Mouse (Mus musculus) myocyte (in vitro differentiated cells): ENCODE results near the gene Alg9. TPM values are rescaled to one million over a fixed set of nuclear protein-coding genes. Genes with fewer than 3 reads are reported as not detected.

Experiments
- H3K27me3 ChIP-seq: one replicate; pipeline ENCODE4 v1.6.1; 2011; ENCODE audit not compliant: control insufficient read depth, insufficient read depth, insufficient read length
- H3K36me3 ChIP-seq: one replicate; pipeline ENCODE4 v1.6.1; 2011; ENCODE audit not compliant: control insufficient read depth, insufficient read depth
- H3K4me2 ChIP-seq: one replicate; pipeline ENCODE4 v1.6.1; 2011; ENCODE audit warnings: low read depth, control low read depth
- H3K4me3 ChIP-seq: one replicate; pipeline ENCODE4 v1.5.1; 2011; ENCODE audit warnings: mild to moderate bottlenecking, control low read depth, moderate library complexity
- H3K79me2 ChIP-seq: one replicate; pipeline ENCODE4 v1.6.1; 2011; ENCODE audit not compliant: control insufficient read depth, insufficient read depth
- H3ac ChIP-seq: one replicate; pipeline ENCODE4 v1.6.1; 2011; ENCODE audit not compliant: control insufficient read depth, insufficient read length
- CEBPB ChIP-seq: IDR thresholded peaks from 2 replicates; pipeline ENCODE4 v1.6.1; 2011; ENCODE audit warnings: mild to moderate bottlenecking, moderate library complexity; ENCODE audit not compliant: poor library complexity, insufficient read depth, severe bottlenecking
- E2F4 ChIP-seq: IDR thresholded peaks from one replicate; pipeline ENCODE4 v1.6.1; 2011; ENCODE audit warnings: mild to moderate bottlenecking, control low read depth, moderate library complexity; ENCODE audit not compliant: insufficient read depth
- MAX ChIP-seq: IDR thresholded peaks from one replicate; pipeline ENCODE4 v1.6.1; 2011; ENCODE audit warnings: low read depth, mild to moderate bottlenecking, control low read depth
- MYOD1 ChIP-seq, 3 experiments: IDR thresholded peaks; one replicate each; pipeline ENCODE4 v1.6.1; 2011; ENCODE audit warnings: control low read depth in 2 of 3, low read depth in 2 of 3, mild to moderate bottlenecking in 2 of 3, moderate library complexity in 1 of 3; ENCODE audit not compliant: insufficient read length in 2 of 3, control insufficient read depth in 1 of 3
- MYOG ChIP-seq, 3 experiments: IDR thresholded peaks; one replicate each; pipeline ENCODE4 v1.6.1; 2011; ENCODE audit warnings: control low read depth in 2 of 3, low read depth in 2 of 3, mild to moderate bottlenecking in 2 of 3; ENCODE audit not compliant: insufficient read length in 2 of 3, control insufficient read depth in 1 of 3, insufficient read depth in 1 of 3
- POLR2A ChIP-seq: IDR thresholded peaks from one replicate; pipeline ENCODE4 v1.6.1; 2011; ENCODE audit warnings: low read depth, mild to moderate bottlenecking, control low read depth, moderate library complexity; ENCODE audit not compliant: insufficient read length
- POLR2AphosphoS2 ChIP-seq: IDR thresholded peaks from one replicate; pipeline ENCODE4 v1.6.1; 2011; ENCODE audit warnings: low read depth, control low read depth; ENCODE audit not compliant: insufficient read length
- REST ChIP-seq: IDR thresholded peaks from one replicate; pipeline ENCODE4 v1.6.1; 2011; ENCODE audit warnings: mild to moderate bottlenecking, control low read depth, moderate library complexity; ENCODE audit not compliant: insufficient read depth, insufficient read length
- SRF ChIP-seq: IDR thresholded peaks from one replicate; pipeline ENCODE4 v1.6.1; 2011; ENCODE audit warnings: low read depth; ENCODE audit not compliant: control insufficient read depth, insufficient read length
- TCF12 ChIP-seq: IDR thresholded peaks from one replicate; pipeline ENCODE4 v1.6.1; 2011; ENCODE audit warnings: mild to moderate bottlenecking, control low read depth; ENCODE audit not compliant: poor library complexity, insufficient read depth, severe bottlenecking
- TCF3 ChIP-seq: IDR thresholded peaks from one replicate; pipeline ENCODE4 v1.6.1; 2011; ENCODE audit warnings: low read depth, control low read depth; ENCODE audit not compliant: insufficient read length
- USF1 ChIP-seq: IDR thresholded peaks from one replicate; pipeline ENCODE4 v1.6.1; 2011; ENCODE audit warnings: low read depth, mild to moderate bottlenecking, control low read depth, moderate library complexity
- polyA plus RNA-seq: library from polyadenylated mRNA; unstranded; fragments of >200 nt; fragmentation: generic; extraction: Trizol; gene quantifications from one replicate; pipeline ENCODE4 v1.2.1, GENCODE M21; 2012; ENCODE audit warnings: missing spikeins

Alg9 gene
- polyA plus RNA-seq, 1 experiment = 22.5 TPM

DNA sequence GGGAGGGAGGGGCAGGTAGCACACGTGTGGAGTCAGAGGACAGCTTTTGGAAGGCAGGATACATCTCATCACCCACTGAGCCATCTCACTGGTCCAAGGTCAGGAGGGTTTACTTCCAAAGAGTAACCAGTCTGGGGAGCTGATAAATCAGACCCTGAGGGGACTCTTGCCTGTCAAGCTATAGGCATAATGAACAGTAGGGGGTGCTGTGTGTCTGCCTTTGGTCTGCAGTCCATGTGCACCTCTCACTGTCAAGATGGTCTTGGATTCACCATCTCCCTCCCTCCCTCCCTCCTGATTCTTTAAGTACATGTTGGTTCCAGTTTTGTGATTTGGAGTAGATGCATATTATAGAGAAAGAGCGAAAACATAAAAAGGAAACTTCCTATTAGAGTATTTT lies 26.2 kb downstream of the Alg9 start:
- Histone ChIP-seq H3K4me3 (no peak overlapping the region), H3K27me3 (no peaks in the 10 kb centered on the region), H3K36me3 (peaks cover 16% of the 10 kb centered on the region), H3ac (no peak overlapping the region), H3K79me2 (no peaks in the 10 kb centered on the region), H3K4me2 (no peak overlapping the region)
- TF ChIP-seq TCF12 (no peak), TCF3 (no peak), MYOG (IDR thresholded peaks at IDR 0.05; ENCODE audit: control insufficient read depth in 1 of 3, insufficient read depth in 1 of 3, insufficient read length in 2 of 3, low read depth in 2 of 3) (no peak), POLR2A (no peak), SRF (no peak), MYOD1 (IDR thresholded peaks at IDR 0.05; ENCODE audit: control insufficient read depth in 1 of 3, insufficient read length in 2 of 3, low read depth in 2 of 3) (no peak), E2F4 (no peak), USF1 (no peak), POLR2AphosphoS2 (no peak)

GRCm38 (mm10) chr9:50803055-50803671 lies 28.3 kb downstream of the Alg9 start:
- peaks cover 17% of the 10 kb centered on the region for H3K36me3 ChIP-seq

GRCm38 (mm10) chr9:50808471-50808870 lies 33.7 kb downstream of the Alg9 start:
- Histone ChIP-seq H3K4me2 (no peak overlapping the region), H3K36me3 (peaks cover 18% of the 10 kb centered on the region), H3K27me3 (no peaks in the 10 kb centered on the region), H3K79me2 (no peaks in the 10 kb centered on the region), H3ac (no peak overlapping the region), H3K4me3 (no peak overlapping the region)
- TF ChIP-seq POLR2AphosphoS2 (no peak), POLR2A (no peak), E2F4 (no peak), MYOG (IDR thresholded peaks at IDR 0.05; ENCODE audit: control insufficient read depth in 1 of 3, insufficient read depth in 1 of 3, insufficient read length in 2 of 3, low read depth in 2 of 3) (no peak), MAX (no peak), CEBPB (no peak), USF1 (no peak), TCF12 (no peak), REST (no peak), MYOD1 (IDR thresholded peaks at IDR 0.05; ENCODE audit: control insufficient read depth in 1 of 3, insufficient read length in 2 of 3, low read depth in 2 of 3) (no peak), SRF (no peak), TCF3 (no peak)

More at GRCm38 (mm10) chr9:50803055-50803671, 28.3 kb downstream of the Alg9 start:
- H3K4me3 ChIP-seq = no peak overlapping the region
- no peak for TF ChIP-seq TCF3
- TF ChIP-seq CEBPB = no peak
- no peak for TF ChIP-seq POLR2A
- TF ChIP-seq TCF12 = no peak
- no peak for TF ChIP-seq E2F4
- no peak for TF ChIP-seq POLR2AphosphoS2
- TF ChIP-seq MYOG (IDR thresholded peaks at IDR 0.05; ENCODE audit: control insufficient read depth in 1 of 3, insufficient read depth in 1 of 3, insufficient read length in 2 of 3, low read depth in 2 of 3) = no peak
- no peak for TF ChIP-seq SRF
- TF ChIP-seq REST = no peak
- TF ChIP-seq USF1 = no peak
- no peak for TF ChIP-seq MYOD1 (IDR thresholded peaks at IDR 0.05; ENCODE audit: control insufficient read depth in 1 of 3, insufficient read length in 2 of 3, low read depth in 2 of 3)
- no peak for TF ChIP-seq MAX
- no peaks in the 10 kb centered on the region for H3K79me2 ChIP-seq
- no peak overlapping the region for H3K4me2 ChIP-seq
- no peak overlapping the region for H3ac ChIP-seq
- H3K27me3 ChIP-seq = no peaks in the 10 kb centered on the region

DNA sequence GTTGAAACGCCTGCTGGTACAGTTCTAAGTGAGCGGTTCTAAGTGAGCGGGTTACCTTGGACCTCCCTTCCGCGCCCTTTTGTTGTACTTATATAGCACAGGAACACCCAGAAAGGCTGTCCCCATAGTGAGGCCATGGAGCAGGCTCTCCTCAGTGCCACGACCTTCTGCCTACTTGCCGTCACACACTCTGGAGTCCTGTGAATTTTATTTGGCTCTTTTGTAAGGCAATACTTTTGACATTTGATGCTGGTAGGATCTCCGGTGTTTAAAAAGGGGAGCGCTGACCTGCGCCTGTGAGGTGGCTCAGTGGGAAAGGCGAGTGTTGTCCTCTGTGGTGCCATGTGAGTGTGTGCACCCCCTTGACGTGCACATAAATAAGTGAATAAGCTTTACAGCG lies 34.3 kb downstream of the Alg9 start:
- Histone ChIP-seq H3K79me2 (no peaks in the 10 kb centered on the region), H3ac (no peak overlapping the region), H3K36me3 (peaks cover 13% of the 10 kb centered on the region), H3K27me3 (no peaks in the 10 kb centered on the region), H3K4me3 (no peak overlapping the region), H3K4me2 (no peak overlapping the region)
- no peak for TF ChIP-seq USF1
- TF ChIP-seq MYOG (IDR thresholded peaks at IDR 0.05; ENCODE audit: control insufficient read depth in 1 of 3, insufficient read depth in 1 of 3, insufficient read length in 2 of 3, low read depth in 2 of 3) = no peak

DNA sequence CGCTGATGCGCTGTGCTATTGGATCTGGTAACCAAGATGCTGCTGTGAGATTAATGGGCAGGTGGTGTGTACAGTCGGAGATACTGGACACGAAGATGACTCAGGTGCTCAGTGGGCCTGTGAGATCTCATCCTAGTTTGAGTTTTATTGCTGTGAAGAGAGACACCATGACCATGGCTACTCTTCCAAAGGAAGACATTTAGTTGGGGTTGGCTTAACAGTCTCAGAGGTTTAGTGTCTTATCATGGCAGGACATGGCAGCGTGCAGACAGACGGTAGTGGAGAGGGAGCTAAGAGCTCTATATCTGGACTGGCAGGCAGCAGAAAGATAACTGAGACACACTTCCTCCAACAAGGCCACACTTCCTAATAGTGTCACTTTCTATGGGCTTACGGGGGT lies 36.4 kb downstream of the Alg9 start:
- peaks cover 11% of the 10 kb centered on the region for H3K36me3 ChIP-seq

More for the DNA sequence above, 36.4 kb downstream of the Alg9 start:
- Histone ChIP-seq H3K4me3 (no peak overlapping the region), H3K27me3 (no peaks in the 10 kb centered on the region), H3ac (no peak overlapping the region), H3K79me2 (no peaks in the 10 kb centered on the region), H3K4me2 (no peak overlapping the region)
- no peak for TF ChIP-seq CEBPB
- TF ChIP-seq SRF = no peak
- no peak for TF ChIP-seq TCF12
- no peak for TF ChIP-seq POLR2AphosphoS2
- no peak for TF ChIP-seq E2F4
- no peak for TF ChIP-seq MYOG (IDR thresholded peaks at IDR 0.05; ENCODE audit: control insufficient read depth in 1 of 3, insufficient read depth in 1 of 3, insufficient read length in 2 of 3, low read depth in 2 of 3)
- no peak for TF ChIP-seq POLR2A
- no peak for TF ChIP-seq USF1
- TF ChIP-seq TCF3 = no peak
- no peak for TF ChIP-seq MYOD1 (IDR thresholded peaks at IDR 0.05; ENCODE audit: control insufficient read depth in 1 of 3, insufficient read length in 2 of 3, low read depth in 2 of 3)
- no peak for TF ChIP-seq REST
- TF ChIP-seq MAX = no peak
